Mouse (Mus musculus): ENCODE data around the gene 2010300C02Rik.
A peak's percentile ranks its signal among the peaks of the same experiment; 100 is the strongest.

Gene 2010300C02Rik

DNA sequence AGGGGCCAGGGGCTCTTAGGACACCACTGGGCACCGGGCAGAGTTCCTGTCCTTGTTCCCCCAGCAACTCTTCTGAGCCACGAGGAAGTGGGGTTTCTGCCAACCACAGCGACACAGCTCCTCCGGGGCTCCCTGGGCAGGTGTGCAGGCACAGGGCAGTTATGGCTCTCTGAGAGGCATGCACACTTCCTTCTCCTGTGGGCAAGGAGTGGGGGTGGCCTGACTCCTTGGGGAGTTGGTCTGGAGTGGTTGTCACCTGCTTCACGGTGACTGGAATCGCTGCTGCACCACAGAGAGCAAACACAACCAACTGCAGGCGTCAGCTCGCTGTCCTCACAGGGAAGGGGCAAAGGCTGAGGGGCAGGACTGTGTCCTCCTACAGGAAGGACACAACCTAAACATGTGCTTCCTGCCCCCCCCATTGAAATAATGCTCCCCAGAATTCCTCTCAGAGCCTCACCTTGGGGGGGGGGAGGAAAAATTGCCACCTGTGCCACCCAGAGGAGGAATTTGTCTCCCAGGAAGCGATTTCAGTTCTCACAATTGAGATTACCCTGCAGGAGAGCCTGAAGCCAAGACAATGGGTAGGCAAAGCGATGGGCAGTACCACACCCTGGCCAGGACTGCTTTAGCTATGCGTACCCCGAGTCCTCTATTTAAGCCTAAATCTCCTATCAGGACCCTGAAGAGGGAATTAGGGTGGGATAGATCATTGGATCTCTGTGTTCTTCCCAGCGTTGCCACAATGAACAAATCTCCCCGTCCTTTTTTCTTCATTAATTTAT, 54.2 kb downstream of the 2010300C02Rik start:
- peak in 1 of 2 experiments; percentile 3 for DNase-seq

DNA sequence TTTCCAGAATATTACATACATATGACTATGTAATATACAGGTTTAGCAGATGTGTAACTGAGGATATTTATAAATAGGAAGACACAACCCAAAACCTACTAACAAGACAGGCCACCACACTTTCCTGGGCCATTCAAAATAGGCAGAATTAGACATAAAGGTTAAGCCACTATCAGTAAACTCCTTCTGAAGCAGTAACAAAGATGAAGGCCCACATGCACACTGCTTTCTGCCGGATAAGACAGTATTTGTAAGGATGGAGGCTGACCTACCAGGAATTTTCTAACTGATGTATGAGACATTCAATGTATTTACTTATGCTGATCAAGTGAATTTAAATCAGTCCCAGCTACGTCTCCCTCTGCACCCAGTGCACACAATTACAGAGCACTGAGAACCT, 55.4 kb downstream of the 2010300C02Rik start:
- DNase-seq: no peak

DNA sequence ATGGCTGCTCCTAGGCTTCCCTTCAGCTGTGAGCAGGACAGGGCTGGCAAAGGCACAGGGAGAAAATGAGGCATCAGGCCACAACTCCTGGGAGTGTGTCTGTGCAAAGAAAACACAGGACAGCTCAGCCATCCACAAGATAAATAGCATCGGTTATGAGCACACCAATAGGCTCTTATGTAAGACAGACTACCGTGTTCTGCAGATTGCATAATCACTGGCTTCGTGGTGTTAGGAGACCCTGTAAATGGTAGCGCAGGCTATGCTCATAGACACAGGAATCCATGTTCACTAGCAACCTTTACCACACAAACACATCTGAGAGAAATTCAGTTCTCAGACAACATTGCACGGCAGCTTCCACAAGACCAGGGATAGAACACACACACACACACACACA, 56.3 kb downstream of the 2010300C02Rik start:
- no peak for DNase-seq

DNA sequence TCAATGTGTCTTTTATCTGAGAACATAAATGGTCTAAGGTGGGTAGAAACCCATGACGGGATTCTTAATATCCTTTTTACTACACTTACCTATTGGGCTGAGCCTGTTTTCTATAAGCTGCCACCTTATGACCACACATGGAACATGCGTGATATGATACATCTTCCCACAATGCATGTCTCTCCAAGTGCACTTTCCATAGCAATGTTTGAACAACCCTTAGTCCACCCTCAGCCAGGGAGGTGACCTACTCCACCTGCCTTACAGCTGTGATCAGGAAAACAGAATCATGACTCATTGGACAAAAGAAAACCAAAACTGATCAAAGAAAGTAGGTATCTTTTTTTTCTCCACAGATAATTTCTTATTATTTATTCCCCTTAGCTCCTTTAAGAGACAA, 63.9 kb downstream of the 2010300C02Rik start:
- no peak for DNase-seq

DNA sequence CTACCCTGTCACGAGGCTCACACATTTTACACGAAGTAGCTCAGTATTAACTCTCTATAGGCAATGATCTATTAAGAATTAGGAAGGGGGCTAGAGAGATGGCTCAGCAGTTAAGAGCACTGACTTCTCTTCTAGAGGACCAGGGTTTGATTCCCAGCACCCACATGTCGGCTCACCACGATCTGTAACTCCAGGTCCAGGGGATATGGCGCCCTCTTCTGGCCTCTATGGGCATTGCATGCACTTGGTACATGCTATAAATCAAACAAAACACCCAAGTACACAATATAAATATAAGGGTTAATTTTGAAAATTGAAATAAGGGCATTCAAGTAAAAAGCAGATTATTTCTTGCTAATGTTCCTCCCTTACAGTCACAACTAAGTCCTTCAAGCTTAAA, 65.9 kb downstream of the 2010300C02Rik start:
- DNase-seq: no peak

DNA sequence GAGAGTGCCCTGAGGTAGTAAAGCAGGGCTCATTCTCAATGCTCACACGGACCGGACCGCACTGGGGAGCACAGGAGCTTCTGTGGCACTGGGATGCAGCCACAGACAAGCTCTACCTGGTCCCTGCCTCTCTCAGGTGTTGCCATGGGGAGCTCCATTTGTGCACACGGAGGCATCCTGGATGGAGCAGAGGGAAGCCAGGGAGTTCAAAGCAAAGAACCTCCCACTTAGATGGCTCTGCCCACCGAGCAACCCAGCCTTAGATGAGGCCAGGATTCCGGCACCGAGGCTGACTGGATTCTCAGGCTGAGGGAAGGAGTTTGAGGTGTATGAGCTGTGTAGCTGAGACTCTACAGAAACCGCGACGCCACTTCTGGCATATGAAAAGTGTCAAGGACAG, 72.8 kb downstream of the 2010300C02Rik start:
- DNase-seq: no peak

DNA sequence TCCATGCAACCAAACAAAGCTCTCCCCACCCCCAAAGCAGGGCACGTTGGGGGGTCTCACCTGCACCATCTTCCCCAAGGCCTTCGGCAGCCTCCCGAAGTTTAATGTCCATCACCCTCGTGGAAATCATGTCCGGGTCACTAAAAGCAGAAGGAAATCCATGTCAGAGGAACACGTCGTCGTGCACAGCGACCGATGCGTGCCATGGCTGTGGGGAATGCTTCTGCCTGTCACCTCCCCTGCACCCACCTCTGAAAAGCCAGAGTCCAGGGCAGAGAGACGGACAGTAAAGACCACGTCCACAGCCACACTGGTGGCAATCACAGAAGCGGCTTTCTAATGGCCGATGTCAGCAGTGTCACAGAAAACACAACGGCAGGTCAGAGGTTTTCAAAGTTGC, 75.4 kb downstream of the 2010300C02Rik start:
- DNase-seq: no peak

DNA sequence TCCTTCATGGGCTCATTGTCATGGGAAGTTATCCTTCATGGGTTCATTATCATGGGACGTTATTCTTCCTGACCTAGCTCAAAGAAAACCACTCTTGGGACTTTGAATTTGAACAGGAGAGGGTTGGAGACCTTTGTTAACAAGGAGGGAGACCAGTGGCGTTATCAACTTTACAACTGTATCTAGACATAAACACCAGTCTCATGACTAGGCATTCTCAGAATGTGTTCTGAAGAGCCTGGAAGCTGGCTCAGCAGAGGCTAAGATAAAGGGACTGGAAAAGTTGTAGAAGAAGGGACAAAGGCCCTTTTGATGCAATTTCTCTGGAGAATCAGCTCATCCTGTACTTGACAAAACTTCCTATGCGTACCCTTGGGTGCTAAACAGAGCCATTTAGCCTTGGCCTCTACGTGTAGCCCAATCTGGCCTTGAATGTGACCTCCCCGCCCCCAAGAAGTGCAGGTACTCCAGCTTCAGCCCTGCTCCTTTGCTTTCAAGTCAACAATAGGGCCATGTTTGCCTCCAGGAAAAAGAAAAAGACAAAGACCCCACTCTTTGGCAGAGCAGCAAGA, 76.0 kb downstream of the 2010300C02Rik start:
- DNase-seq: no peak

DNA sequence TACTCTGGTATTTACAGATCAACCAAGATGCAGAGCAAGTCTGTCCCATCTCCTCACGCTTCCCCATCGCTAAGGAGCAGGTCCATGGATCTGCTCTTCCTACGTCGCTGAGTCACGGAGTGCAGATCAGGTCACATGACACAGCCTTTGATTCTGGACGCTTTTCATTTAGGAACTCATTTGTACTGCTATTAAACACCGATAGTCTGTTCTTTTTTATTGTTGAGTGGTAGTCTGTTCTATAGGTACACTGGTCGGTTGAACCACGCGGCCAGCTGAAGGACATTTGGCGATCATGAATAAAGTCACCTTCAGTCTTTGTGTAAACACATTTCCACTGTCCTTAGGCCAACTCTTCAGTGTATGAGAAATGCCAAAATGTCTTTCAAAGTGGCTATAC, 78.5 kb downstream of the 2010300C02Rik start:
- DNase-seq: no peak

DNA sequence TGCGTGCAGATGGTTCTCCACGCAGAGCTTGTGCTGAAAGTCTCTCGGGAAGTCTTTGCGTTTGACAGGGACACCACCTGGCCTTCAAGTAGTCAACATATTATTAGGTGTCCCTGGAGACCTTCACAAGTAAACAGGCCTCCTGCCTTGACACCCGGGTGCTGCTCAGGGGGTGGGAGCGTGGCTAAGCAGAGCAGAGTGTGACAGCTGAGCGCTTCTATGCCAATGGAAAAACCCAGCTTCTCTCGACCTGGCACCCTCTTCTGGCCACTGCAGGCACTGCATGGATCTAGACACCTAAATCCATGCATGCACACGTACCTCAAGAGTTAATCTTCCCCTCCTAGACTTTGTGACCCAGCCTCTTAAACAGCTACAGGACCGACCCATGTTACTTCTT, 80.8 kb downstream of the 2010300C02Rik start:
- peak; percentile 71 to 86 for DNase-seq

DNA sequence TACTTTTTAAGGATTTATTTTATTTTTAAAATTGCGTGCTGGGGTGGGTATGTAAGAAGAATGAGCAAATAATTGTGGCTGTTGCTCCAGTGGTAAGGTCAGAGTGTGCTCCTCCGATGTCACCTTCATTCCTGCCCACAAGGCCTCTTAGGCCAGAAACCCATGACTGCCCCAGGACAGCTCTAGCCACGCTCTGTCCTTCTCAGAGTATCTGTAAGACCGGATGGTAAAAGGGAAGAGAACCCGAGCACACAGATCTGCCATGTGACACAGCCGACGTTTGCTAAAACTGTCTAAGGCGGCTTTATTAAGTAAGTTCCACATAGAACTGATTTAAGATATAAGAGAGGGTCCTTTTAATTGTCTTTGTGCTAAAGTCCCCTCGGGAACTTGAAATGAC, 81.3 kb downstream of the 2010300C02Rik start:
- no peak for DNase-seq

DNA sequence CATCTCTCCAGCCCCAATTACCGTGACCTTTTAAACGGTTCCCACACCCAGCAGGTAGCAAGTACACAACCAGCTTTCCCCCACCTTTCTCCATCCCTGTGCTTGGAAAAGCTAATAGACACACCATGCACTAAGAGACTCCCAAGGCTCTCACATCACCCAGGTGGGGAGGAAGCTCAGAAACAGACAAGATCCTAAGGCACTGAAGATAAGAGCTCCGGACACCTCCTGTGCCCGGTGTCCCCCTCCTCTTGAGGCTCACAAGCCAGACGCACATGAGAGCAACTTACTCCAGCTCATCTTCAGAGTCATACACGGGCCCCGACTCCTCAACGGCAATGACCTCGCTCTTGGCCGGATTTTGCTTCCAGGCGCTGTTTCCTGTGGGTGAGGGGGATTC, 82.3 kb downstream of the 2010300C02Rik start:
- no peak for DNase-seq

DNA sequence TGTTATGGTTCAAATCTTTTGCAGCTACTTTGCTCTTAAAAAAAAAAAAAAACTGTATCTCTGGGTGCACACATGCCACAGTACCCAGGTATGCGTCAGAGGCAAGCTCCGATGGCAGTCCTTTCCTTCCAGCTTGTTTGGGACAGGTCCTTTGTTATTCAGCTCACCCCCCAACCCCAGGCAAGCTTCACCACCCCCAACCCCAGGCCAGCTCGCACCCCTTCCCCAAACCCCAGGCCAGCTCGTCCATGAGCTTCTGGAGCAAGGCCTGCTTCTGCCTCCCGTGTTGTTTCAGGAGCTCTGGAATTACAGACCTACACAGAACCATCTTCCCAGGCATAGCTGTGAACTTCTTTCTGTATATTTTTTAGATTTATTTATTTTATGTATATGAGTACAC, 83.1 kb downstream of the 2010300C02Rik start:
- DNase-seq: no peak

DNA sequence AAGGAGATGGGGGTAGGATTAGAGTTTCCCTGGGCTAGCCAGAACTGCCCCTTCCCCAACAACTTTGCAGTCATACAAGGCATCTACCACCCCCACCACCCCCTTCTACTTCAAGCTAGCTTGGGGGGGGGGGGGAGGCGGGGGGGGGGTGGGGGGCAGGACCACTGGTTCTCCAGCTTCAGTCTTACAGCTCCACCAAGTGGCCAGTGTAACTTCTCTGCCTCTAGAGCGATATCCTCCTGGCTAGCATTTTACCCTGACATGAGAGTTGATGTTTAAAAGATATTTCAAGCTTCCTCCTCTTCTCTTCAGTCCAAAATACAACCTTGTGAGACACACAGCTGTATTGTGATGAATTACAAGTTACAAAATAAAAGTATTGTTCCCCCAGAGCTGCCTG, 83.7 kb downstream of the 2010300C02Rik start:
- DNase-seq: peak in 1 of 2 experiments; percentile 15

DNA sequence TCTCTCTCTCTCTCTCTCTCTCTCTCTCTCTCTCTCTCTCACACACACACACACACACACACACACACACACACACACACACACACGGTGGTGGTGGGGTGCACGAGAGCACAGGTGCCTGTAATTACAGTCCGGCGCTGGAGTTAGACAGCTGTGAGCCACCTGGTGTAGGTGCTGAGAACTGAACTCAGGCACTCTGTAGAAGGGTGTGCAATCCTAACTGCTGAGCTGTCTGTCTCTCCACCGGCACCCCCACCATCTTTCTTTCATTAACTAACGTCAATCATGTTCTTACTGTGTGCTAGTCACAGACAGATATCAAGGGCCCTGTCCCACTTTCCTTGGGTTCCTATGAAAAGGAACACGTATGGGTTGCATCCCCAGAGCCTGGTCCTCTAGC, 84.2 kb downstream of the 2010300C02Rik start:
- DNase-seq: no peak

DNA sequence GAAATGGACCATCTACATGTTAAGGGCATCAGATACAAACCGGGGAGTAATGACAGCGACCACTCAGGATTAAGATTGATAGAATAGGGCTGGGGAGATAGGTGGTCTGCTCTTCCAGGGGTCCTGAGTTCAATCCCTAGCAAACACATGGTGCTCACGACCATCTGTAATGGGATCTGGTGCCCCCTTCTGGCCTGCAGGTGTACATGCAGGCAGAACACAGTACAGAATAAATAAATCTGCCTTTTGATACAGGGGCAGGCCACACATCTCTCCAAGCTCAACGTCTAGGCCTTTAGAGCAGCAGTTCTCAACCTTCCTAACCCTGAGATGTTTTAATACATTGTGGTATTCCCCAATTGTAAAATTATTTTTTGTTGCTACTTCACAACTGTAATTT, 85.2 kb downstream of the 2010300C02Rik start:
- DNase-seq: peak; percentile 13 to 15

DNA sequence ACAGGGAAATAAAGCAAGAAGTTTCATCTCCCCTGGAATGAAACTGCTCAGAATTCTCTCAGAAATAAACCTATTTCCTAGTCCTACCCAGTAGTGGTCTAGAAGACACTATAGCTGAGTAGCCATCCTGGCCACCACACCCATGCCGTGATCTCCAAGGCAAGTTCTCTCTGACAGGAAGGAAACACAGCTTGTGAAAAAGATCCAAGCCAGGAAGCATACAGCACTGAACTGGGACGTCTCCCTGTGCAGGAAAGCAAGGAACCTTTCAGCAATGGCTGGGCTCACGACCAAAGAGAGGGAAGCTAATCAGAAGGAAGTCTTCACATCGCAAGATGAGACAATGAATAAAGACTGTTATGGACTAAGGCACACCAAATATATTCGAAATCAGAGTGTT, 86.4 kb downstream of the 2010300C02Rik start:
- DNase-seq: no peak

DNA sequence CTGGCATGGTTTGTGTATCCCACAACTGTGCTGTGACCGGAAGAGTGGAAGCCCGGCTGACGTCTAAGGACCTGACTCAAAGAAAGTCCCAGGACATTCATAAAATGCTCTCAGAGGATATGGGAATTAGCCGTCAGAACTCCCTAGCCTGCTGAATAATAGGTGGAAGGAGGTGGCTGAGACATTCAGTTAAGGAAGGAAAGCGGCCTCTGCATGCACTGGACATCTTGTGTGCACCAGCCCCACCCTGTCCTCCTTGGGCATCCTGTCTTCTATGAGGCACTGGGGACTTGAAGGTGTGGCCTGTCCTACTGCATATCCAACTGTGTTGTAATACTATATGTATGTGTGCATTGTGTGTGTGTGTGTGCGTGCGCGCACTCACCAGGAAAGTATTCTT, 87.5 kb downstream of the 2010300C02Rik start:
- DNase-seq: no peak

DNA sequence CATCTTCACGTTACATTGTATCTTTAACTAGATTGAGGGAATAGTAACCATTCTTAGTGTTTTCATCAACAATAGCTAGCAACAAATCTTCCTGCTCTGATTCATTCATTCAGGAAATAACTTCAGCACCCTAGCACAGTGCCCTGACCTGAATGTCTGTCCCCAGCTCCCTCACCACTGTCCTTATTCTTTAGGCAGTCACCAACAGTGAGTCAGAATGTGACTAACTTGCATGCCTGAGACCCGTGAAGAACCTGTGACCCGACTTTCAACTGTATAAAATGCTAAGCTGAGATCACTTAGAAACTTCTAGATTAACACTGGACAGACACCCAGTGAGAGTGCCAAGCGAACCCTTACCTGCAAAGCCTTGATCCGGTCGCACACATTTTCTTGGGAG, 88.4 kb downstream of the 2010300C02Rik start:
- no peak for DNase-seq

DNA sequence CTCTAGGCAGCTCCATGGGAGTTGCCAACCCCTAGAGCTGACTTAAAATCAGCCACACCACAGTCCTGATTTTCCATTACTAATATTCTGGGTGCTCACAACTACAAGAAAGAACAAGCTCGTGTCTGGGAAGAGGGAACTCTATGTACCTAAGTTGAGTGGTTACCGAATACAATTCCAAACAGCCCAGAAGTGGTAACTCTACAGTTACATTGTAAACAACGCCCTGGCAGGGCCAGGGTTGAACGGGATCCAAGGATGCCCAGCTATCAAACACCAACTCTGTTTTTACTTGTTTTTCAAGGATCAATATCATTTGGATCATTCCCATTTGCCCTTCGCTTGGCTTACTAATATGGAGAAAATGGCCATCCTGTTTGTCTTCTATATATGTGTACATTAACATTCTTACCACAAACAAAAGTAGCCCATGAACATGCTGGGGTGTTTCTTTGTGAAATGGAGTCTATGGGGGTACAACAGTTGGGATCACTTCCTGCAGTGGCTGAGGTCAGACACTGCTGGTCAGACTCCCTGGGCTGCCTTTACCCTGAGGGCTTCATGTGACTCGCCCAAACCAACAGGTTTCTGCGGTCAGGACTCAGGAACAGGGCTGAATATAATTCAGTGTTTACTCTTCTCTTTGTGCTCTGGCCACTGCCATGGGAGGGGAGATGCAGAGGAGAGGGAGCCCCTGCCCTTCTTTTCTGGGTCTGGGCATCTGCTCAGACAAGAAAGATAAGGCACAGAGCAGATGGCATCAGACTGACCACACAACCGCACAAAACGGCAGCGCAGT, 89.3 kb downstream of the 2010300C02Rik start:
- DNase-seq: no peak

DNA sequence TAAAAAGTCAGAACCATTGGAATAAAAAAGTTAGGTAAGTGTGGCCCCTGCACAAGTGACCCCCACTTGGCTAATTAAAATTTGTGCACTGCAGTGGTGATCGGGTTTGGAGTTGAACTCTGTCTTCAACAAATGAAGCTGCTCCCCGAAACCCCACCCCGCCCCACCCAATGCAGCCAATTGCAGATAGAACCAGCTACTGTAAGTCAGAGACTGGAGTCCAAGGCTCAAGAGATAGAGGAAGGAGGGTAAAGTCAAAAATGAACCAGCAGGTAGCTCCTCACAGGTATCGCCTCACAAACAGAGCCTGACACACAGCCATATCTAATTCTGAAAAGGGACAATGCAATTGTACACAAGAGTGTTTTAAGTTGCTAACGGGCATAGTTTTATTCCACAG, 90.0 kb downstream of the 2010300C02Rik start:
- DNase-seq: no peak

DNA sequence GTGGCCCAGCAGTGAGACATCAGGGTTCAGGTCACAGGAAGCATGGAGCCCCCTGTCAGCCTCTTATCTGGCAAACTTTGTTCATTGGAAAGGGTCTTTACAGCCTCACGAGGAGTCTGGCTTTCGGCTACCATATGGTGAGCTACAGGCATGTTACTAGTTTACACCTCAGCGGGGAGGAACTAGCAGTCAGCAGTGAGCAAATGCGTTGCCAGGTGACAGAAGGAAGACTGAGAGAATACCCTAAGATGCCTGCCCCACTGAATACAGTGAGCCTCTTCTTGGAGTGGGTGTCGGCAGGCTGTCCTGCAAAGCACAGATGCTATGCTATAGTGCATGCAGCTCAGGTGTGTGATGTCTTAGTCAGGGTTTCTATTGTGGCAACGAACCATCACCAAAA, 91.1 kb downstream of the 2010300C02Rik start:
- DNase-seq: no peak

DNA sequence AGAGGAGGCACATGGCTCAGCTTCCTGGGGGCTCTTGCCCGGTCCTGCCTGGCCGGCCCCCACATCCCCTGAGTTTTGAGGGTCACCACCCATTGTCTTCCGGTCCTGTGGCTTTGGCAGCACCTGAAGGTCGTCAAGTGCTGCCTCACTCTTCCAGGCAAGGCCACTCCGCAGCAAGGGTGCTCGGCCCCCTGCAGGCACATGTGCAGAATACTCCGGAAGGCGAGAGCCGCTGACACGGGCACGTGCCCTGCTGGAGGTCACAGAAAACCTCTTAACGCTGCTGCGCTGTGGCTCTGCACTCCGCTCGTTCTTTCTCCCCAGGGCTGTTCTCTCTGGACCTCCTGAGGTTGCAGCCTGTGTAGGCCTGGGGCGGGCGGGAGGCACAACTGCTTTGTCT, 95.7 kb downstream of the 2010300C02Rik start:
- no peak for DNase-seq

DNA sequence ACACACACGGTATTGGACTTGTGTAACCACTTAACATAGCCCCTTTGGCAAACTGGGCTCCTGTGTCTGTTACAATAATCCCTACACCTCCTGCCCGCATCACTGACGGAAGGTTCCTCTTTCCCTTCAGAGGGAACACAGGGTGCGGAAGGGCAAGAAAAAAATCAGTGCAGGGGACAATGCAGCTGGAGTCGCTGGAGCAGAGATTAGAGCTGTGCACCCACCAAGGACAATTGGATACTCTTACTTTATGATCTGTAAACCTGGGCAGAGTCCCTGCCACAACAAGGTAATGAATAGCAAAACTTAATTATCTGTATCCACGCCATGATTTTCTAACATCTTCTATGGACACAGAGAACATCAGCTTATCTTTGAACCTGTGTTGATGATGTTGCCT, 97.8 kb downstream of the 2010300C02Rik start:
- DNase-seq: no peak

Data from kidney, adult 8-10 months (tissue).